Mouse (Mus musculus) hindbrain, embryonic 12.5 days (tissue): ENCODE measurements at regions not wholly inside any gene's neighbourhood (a gene's known extent, or its start where the extent isn't known, plus 50 kb on each side); places are given as distances from the start of the nearest gene placed in this dataset.

ENCODE experiments used
- ATAC-seq: fragments of 200-750 bp; cut with Nextera tagmentation; 2 replicates; pipeline ENCODE4 v1.8.0; 2017; ENCODE audit warnings: moderate TSS enrichment; ENCODE audit not compliant: low FRiP score
- H3K27ac ChIP-seq: fragments of 300-500 bp; sonication (generic); 2 replicates; pipeline ENCODE4 v1.5.1; 2016; ENCODE audit warnings: mild to moderate bottlenecking
- H3K27me3 ChIP-seq: fragments of 300-500 bp; sonication (generic); 2 replicates; pipeline ENCODE4 v1.6.1; 2016; ENCODE audit warnings: mild to moderate bottlenecking
- H3K36me3 ChIP-seq: fragments of 300-500 bp; sonication (generic); 2 replicates; pipeline ENCODE4 v1.6.1; 2016; ENCODE audit warnings: mild to moderate bottlenecking
- H3K4me1 ChIP-seq: fragments of 300-500 bp; sonication (generic); 2 replicates; pipeline ENCODE4 v1.6.1; 2016
- H3K4me2 ChIP-seq: fragments of 300-500 bp; sonication (generic); replicated peaks from 2 replicates; pipeline ENCODE4 v1.6.1; 2016; ENCODE audit warnings: mild to moderate bottlenecking
- H3K4me3 ChIP-seq: fragments of 300-500 bp; sonication (generic); 2 replicates; pipeline ENCODE4 v1.5.1; 2016; ENCODE audit warnings: mild to moderate bottlenecking
- H3K9ac ChIP-seq: fragments of 300-500 bp; sonication (generic); 2 replicates; pipeline ENCODE4 v1.6.1; 2016; ENCODE audit warnings: mild to moderate bottlenecking, moderate library complexity
- H3K9me3 ChIP-seq: fragments of 300-500 bp; sonication (generic); replicated peaks from 2 replicates; pipeline ENCODE4 v1.6.1; 2016; ENCODE audit warnings: mild to moderate bottlenecking
- WGBS: fragments of 180-500 bp; shearing (Covaris S2); methylation state at CpG from one replicate; pipeline ENCODE4 v1.1.7; 2016; 5-methylcytosine and 5-hydroxymethylcytosine counted together

- no peak overlapping the region for H3K4me2 ChIP-seq
- H3K4me3 ChIP-seq = no peak overlapping the region
- no peaks in the 10 kb centered on the region for H3K4me1 ChIP-seq
- H3K27ac ChIP-seq = no peak overlapping the region
- no peak overlapping the region for H3K9ac ChIP-seq
- no peaks in the 10 kb centered on the region for H3K27me3 ChIP-seq
- peaks cover 3% of the 10 kb centered on the region; the same call in 1 of the 2 replicates for H3K9me3 ChIP-seq
- no peak for ATAC-seq
- no peaks in the 10 kb centered on the region for H3K36me3 ChIP-seq
- WGBS = 86% methylated on average over 5 of the region's 5 CpGs
These were observed 72.9 kb upstream of the Spred1 start for GRCm38 (mm10) chr2:117048290-117048730.

DNA sequence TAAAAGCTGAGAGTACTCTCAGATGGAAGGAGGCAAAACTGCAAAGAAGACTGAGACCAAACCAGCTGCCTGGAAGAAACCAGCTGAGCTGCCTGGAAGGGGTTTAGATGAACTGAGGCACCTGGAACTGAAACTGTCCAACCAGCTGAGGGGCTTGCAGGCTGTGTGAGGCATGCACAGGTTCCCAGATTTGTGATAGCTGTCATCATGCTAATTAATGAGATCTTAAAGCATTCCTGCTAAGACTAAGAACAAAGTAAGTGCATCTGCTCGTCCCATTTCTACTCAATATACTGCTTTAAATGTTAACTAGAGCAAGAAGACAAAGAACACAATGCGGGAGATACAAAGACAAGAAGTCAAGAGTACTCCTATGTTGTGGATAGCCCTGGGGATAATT, 71.1 kb upstream of the Spred1 start:
- H3K4me1 ChIP-seq = no peaks in the 10 kb centered on the region
- peaks cover 3% of the 10 kb centered on the region; the same call in 1 of the 2 replicates for H3K9me3 ChIP-seq
- ATAC-seq = no peak
- no peaks in the 10 kb centered on the region for H3K36me3 ChIP-seq
- no peak overlapping the region for H3K9ac ChIP-seq
- no peak overlapping the region for H3K4me2 ChIP-seq
- WGBS = 82% methylated on average over 2 of the region's 2 CpGs
- H3K4me3 ChIP-seq = no peak overlapping the region
- H3K27me3 ChIP-seq = no peaks in the 10 kb centered on the region
- H3K27ac ChIP-seq = no peak overlapping the region

DNA sequence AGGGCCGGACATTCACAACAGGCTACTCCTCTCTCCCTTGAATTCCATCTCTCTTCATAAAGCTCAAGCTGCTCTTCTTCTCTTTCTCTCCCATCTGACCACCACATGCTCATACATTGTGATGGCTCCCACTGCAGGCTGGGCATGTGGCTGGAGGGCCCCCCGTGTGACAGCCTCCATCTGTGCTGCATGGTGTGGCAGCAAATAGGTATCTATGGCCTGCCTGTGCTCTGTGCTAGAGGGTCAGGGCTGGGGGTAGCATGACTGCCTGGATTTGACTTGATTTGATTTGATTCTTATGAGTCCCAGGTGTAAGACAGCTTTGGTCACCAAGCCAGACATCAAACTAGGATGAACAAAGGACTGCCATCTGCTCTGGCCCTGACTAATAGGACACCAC, 57.0 kb upstream of the Spred1 start:
- Histone ChIP-seq H3K4me2 (no peak overlapping the region), H3K27me3 (no peaks in the 10 kb centered on the region)

GRCm38 (mm10) chr2:117070348-117070747, 50.8 kb upstream of the Spred1 start:
- no peak overlapping the region for H3K9ac ChIP-seq
- no peaks in the 10 kb centered on the region for H3K9me3 ChIP-seq
- no peaks in the 10 kb centered on the region for H3K27me3 ChIP-seq
- no peak overlapping the region for H3K27ac ChIP-seq
- no peak for ATAC-seq
- H3K4me2 ChIP-seq = no peak overlapping the region
- no peak overlapping the region for H3K4me3 ChIP-seq
- no peaks in the 10 kb centered on the region for H3K4me1 ChIP-seq
- 84% methylated on average over 6 of the region's 6 CpGs for WGBS
- H3K36me3 ChIP-seq = no peaks in the 10 kb centered on the region

More for the DNA sequence above, 57.0 kb upstream of the Spred1 start:
- Histone ChIP-seq H3K27ac (no peak overlapping the region), H3K4me1 (no peaks in the 10 kb centered on the region), H3K9ac (no peak overlapping the region), H3K9me3 (no peaks in the 10 kb centered on the region), H3K4me3 (no peak overlapping the region), H3K36me3 (no peaks in the 10 kb centered on the region)
- 84% methylated on average over 2 of the region's 2 CpGs for WGBS
- ATAC-seq = no peak

DNA sequence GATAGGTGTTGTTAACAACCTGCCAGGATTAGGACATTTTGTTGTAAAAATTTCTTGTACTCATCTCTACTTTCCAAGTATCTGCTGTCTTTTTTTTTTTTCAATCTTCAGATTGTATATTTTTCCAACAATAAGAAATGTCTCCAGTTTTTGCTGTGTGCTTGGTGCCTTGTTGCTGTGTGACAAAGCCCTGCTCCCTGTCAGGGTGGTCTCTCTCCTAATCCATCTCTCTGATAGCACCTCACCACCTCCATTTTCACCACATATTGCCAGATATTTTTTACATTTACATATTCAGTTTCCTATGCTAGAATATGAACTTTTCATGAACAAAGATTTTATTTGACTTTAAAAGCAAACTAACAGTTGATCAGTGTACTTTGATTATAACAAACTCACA, 50.1 kb upstream of the Spred1 start:
- Histone ChIP-seq H3K9ac (no peak overlapping the region), H3K9me3 (no peaks in the 10 kb centered on the region), H3K4me2 (no peak overlapping the region), H3K27ac (no peak overlapping the region), H3K4me1 (no peaks in the 10 kb centered on the region), H3K27me3 (no peaks in the 10 kb centered on the region), H3K36me3 (no peaks in the 10 kb centered on the region), H3K4me3 (no peak overlapping the region)
- ATAC-seq = no peak
